Mouse (Mus musculus): ENCODE data around the gene Vstm4. TPM values are rescaled to one million over a fixed set of nuclear protein-coding genes. Genes with fewer than 3 reads are reported as not detected.

The Vstm4 gene
- total RNA-seq, 2 experiments from 2014 or later = 3.9 to 4.4 TPM

DNA sequence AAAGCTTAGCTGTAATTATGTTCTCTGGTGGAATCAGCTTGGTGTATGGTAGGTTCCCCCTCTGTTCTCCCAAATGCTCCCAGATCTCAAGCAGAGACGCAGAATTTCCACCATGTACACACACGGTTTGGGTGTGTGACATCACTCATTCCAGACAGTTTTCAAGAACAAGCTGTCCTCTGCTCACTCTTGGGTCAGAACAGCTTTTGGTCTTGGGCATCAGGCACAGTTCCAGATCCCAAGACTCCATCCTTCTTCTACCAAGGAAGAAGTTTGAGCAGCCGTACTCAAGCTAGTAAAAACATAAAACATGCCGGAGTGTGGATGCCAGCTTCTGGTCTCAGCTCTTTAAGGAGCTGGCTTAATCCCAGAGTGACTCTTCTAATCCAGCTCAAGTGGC, 54.6 kb downstream of the Vstm4 start:
- Histone ChIP-seq H3K27ac (no peak overlapping the region), H3K4me3 (no peak overlapping the region)
- no peak for TF ChIP-seq CTCF (IDR thresholded peaks at IDR 0.05)
- no peak for DNase-seq (ENCODE audit: extremely low spot score in 1 of 2, low spot score in 2 of 2)
- intact Hi-C loops (cut with DNase I) = no loop called here

DNA sequence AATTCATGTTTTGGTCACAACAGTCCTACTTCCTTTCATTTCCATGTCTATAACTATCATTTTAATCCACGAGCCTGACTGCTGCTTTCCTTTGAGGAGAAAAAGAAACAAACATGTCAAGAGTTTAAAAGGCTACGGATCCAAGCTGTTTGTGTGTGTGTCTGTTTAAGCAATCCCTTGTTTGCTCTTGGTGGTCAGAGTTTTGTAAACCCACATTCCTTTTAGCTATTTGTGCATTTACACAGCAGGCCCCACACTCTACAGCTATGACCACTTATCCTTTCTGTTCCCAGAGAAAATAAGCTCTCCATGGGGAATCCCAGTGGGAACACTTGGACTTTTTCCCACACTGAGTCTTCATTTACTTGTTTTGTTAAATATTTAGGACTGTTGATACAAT, 58.8 kb downstream of the Vstm4 start:
- Histone ChIP-seq H3K27ac (no peak overlapping the region), H3K4me3 (no peak overlapping the region)
- DNase-seq (ENCODE audit: extremely low spot score in 1 of 2, low spot score in 2 of 2) = no peak
- intact Hi-C loops (cut with DNase I) = loop anchor here (5.0 kb wide), 1 partner anchor 37 kb away; no protein-coding TSS in a partner anchor
- no peak for TF ChIP-seq CTCF (IDR thresholded peaks at IDR 0.05)

DNA sequence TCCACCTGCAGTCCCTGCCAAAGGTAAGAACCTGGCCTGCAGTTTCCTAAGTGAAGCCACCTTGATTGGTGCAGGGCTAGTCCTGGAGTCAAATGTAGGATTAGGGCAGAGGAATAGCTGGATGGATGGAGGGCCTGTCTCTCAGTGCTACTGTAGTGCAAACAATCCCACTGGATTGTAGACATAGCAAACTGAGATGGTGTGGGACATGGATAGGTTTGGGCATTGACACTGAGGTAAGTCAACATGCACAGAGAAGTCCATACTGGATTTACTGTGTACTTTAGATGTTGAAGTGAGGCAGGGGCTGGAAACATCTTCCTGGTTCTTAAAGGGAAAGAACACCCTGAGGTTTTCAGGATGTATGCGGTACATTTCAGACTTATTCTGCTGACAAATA, 61.4 kb downstream of the Vstm4 start:
- TF ChIP-seq CTCF (IDR thresholded peaks at IDR 0.05) = no peak
- no peak overlapping the region for H3K4me3 ChIP-seq
- intact Hi-C loops (cut with DNase I) = loop anchor here (5.0 kb wide), 1 partner anchor 34 kb away; no protein-coding TSS in a partner anchor
- DNase-seq (ENCODE audit: extremely low spot score in 1 of 2, low spot score in 2 of 2) = no peak
- H3K27ac ChIP-seq = no peak overlapping the region

DNA sequence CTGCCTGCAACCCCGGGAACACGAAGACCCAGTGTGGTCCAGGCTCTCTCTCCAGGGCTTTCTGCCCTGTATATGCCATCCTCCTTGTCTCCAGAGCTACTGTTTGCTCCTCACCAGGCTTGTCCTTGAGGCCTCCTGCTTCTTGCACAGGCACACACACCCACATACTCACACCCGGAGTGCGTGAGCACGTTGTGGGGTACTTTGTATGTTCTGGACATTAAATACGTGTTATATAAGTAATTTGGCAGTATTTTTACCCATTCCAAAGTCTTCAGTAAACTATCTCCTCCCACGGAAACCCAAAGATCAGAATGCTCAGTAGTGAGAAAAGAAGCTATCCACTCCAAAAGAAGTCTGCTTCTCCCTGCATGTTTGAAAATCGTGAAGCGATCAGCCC, 67.3 kb downstream of the Vstm4 start:
- no peak overlapping the region for H3K4me3 ChIP-seq
- intact Hi-C loops (cut with DNase I) = no loop called here
- peak in 1 of 2 experiments; percentile 22 for DNase-seq (ENCODE audit: extremely low spot score in 1 of 2, low spot score in 2 of 2)
- peak overlapping the region; percentile 59 for H3K27ac ChIP-seq
- no peak for TF ChIP-seq CTCF (IDR thresholded peaks at IDR 0.05)

DNA sequence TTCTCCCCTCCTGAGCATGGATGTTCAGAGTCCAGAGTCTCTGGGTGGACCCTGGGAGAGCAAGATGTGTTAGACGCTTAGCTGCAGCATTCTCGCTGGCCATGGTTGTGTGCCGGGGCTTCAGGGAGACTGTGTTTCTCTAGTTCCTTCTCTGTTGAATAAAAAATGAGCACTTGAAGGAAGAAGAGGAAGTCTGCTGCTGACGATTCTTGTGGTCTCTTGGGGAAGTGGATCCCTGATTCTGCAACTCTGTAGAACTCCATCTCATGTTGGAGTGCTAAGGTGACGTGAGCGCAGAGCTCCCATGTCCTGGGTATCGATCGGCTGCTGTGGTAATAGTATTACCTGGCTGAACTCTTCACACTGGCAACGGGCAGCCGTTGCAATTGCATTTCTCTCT, 75.2 kb downstream of the Vstm4 start:
- intact Hi-C loops (cut with DNase I) = no loop called here
- DNase-seq (ENCODE audit: extremely low spot score in 1 of 2, low spot score in 2 of 2) = no peak
- H3K27ac ChIP-seq = no peak overlapping the region
- no peak for TF ChIP-seq CTCF (IDR thresholded peaks at IDR 0.05)
- no peak overlapping the region for H3K4me3 ChIP-seq

DNA sequence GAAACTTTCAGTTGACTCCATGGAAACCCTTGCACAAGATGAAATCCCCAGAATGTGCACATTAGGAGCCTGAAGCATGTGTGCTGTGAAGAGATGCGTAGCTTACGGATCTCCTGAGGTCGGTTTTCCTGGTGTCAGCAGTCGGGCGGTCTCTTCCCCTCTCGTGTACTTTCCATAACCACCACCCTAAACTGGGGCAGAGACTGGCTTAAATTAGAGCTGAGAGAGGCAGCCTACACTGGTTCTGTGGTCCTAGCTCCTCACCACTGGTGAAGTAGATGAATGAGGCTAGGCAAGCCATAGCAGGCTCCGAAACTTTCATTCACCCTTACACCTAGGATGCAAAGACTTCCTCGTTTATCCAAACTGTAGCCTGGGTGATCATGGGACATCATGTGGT, 75.7 kb downstream of the Vstm4 start:
- Histone ChIP-seq H3K4me3 (no peak overlapping the region), H3K27ac (no peak overlapping the region)
- no peak for DNase-seq (ENCODE audit: extremely low spot score in 1 of 2, low spot score in 2 of 2)
- intact Hi-C loops (cut with DNase I) = no loop called here
- no peak for TF ChIP-seq CTCF (IDR thresholded peaks at IDR 0.05)

DNA sequence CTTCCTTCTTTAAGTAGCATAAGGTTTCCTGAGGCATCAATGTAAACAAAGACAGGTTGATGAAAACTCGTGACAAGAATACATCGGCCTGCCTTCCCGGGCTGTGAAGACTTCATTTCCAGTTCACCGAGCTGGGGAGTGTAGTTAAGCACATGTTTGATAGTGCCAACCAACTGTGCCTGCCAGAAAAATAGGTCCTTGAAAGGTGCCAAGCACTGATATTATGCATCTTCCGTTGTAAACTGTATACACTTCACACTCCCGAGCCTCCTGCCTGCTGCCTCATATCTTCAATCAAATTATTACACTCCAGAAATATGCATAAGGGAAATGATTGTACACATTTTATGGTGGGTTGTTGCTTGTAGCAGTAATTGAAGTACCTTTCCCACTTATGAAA, 77.5 kb downstream of the Vstm4 start:
- intact Hi-C loops (cut with DNase I) = no loop called here
- H3K27ac ChIP-seq = no peak overlapping the region
- no peak for TF ChIP-seq CTCF (IDR thresholded peaks at IDR 0.05)
- DNase-seq (ENCODE audit: extremely low spot score in 1 of 2, low spot score in 2 of 2) = no peak
- H3K4me3 ChIP-seq = no peak overlapping the region

DNA sequence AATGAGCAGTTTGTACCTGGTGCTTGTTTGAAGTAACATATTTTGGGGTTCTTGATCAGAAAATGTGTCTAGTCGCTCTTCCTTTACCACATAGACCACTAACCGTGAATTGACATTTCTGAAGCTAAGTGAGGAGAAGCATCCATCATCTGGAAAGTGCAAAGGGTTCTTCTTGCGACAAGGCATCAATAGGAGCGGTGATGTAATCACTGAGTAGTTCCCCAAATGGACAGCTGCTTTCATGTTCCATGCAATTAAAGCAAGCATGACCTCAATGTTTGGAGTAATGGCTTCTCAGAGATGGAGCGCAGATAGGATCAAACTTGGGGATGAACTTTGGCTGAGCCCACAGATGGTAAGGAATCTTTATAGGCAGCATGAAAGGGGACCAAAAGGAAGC, 82.7 kb downstream of the Vstm4 start:
- no peak for DNase-seq (ENCODE audit: extremely low spot score in 1 of 2, low spot score in 2 of 2)
- intact Hi-C loops (cut with DNase I) = no loop called here
- Histone ChIP-seq H3K27ac (no peak overlapping the region), H3K4me3 (no peak overlapping the region)
- TF ChIP-seq CTCF (IDR thresholded peaks at IDR 0.05) = no peak

DNA sequence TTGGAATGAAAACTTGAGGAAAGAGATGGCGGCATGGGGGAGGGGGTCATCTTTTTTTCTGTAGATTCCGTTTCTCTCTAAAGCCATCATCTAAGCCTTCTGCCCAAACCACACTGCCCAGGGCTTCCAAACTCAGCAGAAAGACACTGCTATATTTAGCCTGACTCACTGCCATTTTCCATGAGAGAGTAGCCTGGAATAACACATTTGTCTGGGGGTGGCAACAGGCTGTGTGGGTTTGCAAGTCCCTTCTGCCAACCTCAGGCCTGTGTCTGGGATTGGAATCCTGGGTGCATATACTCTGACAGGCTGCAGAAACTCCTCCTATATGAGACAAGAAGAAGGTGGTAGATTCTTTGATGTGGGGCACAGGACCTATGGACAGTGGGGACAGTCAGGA, 91.0 kb downstream of the Vstm4 start:
- Histone ChIP-seq H3K4me3 (no peak overlapping the region), H3K27ac (no peak overlapping the region; the same call in 1 of the 2 replicates)
- intact Hi-C loops (cut with DNase I) = no loop called here
- peak in 1 of 2 experiments; percentile 35 for DNase-seq (ENCODE audit: extremely low spot score in 1 of 2, low spot score in 2 of 2)
- TF ChIP-seq CTCF (IDR thresholded peaks at IDR 0.05) = no peak

DNA sequence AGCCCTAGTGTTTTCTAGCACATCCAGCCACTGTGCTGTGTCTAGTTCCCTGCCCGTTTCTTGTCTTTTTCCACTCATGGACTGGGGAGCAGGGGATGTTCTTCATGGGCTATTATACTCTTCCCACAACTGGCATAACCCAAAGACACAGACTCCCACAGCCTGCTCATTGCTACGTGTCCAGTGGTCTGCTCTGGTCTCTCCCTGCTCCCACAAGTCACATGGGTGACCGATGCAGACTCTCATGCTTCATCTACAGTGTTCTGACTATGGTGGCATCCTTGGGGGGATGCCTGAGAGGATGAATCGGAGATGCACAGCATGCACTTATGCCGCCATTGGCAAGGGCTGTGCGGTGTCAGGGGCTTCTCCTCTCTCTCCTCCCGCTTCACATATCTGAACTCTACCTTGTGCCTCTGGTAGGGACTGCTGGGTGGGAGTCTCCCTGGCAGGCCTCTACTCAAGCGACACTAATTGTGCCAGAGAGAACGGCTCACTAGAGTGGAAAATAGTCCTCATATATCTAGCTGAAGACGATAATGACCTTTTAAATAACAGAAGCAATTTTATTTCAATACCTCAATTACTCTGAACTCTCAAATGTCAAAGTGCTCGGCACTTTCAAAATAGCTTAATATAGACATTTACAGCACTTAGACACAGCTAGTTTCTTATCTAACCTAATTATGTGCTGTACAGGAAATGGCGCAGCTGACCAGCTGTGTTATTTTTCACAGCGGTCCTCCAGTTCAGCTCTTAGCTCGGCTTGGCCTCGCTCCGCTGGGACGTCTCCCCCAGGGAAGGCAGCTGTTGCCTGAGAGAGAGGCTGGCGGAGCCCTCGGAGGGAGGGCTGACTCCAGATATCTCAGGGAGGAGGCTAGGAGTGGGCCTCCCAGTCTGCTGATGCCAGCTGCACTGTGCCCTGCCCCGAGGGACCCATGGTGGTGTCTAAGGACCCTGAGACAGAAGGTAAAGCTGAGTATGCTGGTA, 94.1 kb downstream of the Vstm4 start:
- Histone ChIP-seq H3K4me3 (no peak overlapping the region), H3K27ac (no peak overlapping the region)
- intact Hi-C loops (cut with DNase I) = loop anchor here (5.0 to 10.0 kb wide), 2 partner anchors 33 to 416 kb away; no protein-coding TSS in a partner anchor
- DNase-seq (ENCODE audit: extremely low spot score in 1 of 2, low spot score in 2 of 2) = no peak
- TF ChIP-seq CTCF (IDR thresholded peaks at IDR 0.05) = no peak

DNA sequence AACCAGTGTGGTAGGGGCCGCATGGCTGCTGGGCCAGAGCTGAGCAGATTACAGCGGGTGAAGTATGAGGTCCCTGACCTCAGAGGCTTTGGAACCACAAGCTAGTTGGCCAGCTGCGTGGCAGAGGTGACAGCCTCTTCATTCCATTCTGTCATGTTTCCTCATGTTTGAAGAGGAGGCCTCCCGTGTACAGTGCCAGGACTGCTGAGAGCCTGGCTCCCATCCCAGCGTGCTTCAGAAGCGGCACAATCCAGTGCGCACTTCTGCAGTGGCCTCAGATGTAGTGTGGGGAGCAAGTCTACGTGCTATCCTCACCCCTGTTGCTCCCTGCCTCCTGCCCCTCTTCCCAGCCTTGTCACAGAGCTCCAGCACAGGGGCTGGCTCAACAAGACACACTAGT, 99.9 kb downstream of the Vstm4 start:
- no peak for DNase-seq (ENCODE audit: extremely low spot score in 1 of 2, low spot score in 2 of 2)
- no peak for TF ChIP-seq CTCF (IDR thresholded peaks at IDR 0.05)
- Histone ChIP-seq H3K27ac (no peak overlapping the region), H3K4me3 (no peak overlapping the region)
- intact Hi-C loops (cut with DNase I) = loop anchor here (10.0 kb wide), 1 partner anchor 422 kb away; no protein-coding TSS in a partner anchor

DNA sequence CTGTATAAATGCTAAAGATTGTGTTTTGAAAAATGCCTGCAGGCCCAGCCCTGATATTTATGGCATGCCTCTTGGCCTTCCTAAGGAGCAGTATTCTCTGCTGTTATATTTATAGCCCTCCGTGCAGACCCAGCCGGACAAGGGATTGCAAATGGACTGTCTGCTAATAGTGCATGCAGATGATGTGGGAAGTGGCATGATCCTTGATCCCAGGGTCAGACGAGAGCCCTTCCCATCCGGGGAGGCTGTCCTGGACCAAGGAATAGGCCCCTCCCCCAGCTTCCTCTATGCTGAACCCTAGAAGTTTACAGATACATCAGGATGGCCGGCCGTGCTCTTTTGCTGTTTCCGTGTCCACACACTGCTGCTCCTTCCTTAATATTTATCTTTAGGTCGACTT, 102.1 kb downstream of the Vstm4 start:
- H3K27ac ChIP-seq = no peak overlapping the region
- intact Hi-C loops (cut with DNase I) = loop anchor here (10.0 kb wide), 1 partner anchor 424 kb away; no protein-coding TSS in a partner anchor
- no peak for DNase-seq (ENCODE audit: extremely low spot score in 1 of 2, low spot score in 2 of 2)
- H3K4me3 ChIP-seq = no peak overlapping the region
- TF ChIP-seq CTCF (IDR thresholded peaks at IDR 0.05) = no peak

All from left cerebral cortex, adult 2 months (tissue).